Mouse (Mus musculus): ENCODE measurements around the gene Rbm33. TPM values are rescaled to one million over a fixed set of nuclear protein-coding genes. Genes with fewer than 3 reads are reported as not detected.

Gene Rbm33
- polyA plus RNA-seq, 1 experiment from 2014 or later, result 6.9 TPM

DNA sequence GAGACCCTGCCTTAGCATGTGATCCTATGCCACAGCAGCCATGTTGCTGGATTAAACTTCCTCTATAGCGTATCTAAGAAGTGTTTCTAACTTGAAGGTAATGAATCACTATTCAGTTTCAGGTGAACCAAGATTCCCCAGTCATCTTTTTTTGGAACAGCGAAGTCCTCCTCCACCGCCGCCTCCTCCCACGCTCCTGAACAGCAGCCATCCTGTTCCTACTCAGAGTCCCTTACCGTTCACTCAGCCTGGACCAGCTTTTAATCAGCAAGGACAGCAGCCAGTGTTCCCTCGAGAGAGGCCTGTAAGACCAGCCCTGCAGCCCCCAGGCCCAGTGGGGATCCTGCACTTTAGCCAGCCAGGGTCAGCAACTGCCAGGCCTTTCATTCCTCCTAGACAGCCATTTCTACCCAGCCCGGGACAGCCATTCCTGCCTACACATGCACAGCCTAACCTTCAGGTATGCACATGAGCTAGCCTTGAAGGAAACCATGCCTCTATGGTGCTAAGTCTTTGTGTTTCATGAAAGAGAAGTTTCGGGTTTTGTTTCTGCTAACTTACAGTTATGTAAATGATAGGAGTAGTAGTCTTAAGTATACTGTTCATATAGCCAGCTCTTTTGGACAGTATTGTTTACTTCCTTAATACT, 70.7 kb downstream of the Rbm33 start:
- H3K4me2 ChIP-seq (ENCODE audit: low read depth, low read length), result no peak overlapping the region
- no peaks in the 10 kb centered on the region for H3K27me3 ChIP-seq (ENCODE audit: control insufficient read depth, insufficient read depth, low read depth, low read length)
- H3K36me3 ChIP-seq (ENCODE audit: control insufficient read depth, insufficient read depth), result peaks cover 42% of the 10 kb centered on the region
- ATAC-seq (ENCODE audit: low read depth), result no peak
- H3K9ac ChIP-seq (ENCODE audit: low read depth, low read length), result no peak overlapping the region
- no peaks in the 10 kb centered on the region for H3K4me1 ChIP-seq (ENCODE audit: control insufficient read depth, low read depth, low read length)
- WGBS (ENCODE audit: insufficient replicate concordance), result 88% methylated on average over 9 of the region's 9 CpGs
- no peak overlapping the region for H3K27ac ChIP-seq (ENCODE audit: low read length)
- no peaks in the 10 kb centered on the region for H3K9me3 ChIP-seq (replicated peaks; ENCODE audit: control insufficient read depth, low read length)
- no peak overlapping the region for H3K4me3 ChIP-seq (ENCODE audit: low read depth, low read length)

DNA sequence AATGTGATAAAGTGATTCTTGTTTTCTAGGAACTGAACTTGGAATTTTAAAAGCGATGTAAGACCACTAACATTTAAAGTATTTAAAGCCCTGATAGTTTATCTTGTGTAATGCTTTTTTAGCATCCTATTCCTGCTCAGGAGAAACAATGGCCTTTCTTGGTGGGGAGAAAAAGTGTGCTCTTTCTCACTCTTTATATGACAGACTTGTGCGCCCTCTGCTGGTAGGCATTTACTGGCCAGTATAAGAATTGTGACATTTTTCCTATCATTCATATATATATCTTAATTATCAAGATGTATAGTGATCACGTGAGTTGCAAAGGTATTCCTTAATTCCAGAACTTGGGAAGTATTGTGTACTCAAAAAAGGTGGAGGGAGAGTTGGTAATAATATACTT, 71.3 kb downstream of the Rbm33 start:
- 45% methylated on average over 3 of the region's 3 CpGs for WGBS (ENCODE audit: insufficient replicate concordance)
- Histone ChIP-seq H3K4me2 (ENCODE audit: low read depth, low read length) (no peak overlapping the region), H3K27me3 (ENCODE audit: control insufficient read depth, insufficient read depth, low read depth, low read length) (no peaks in the 10 kb centered on the region)

GRCm38 (mm10) chr5:28390189-28390588, 73.3 kb downstream of the Rbm33 start:
- no peak for ATAC-seq (ENCODE audit: low read depth)
- H3K4me3 ChIP-seq (ENCODE audit: low read depth, low read length), result no peak overlapping the region
- WGBS (ENCODE audit: insufficient replicate concordance), result 88% methylated on average over 6 of the region's 6 CpGs
- H3K4me1 ChIP-seq (ENCODE audit: control insufficient read depth, low read depth, low read length), result no peaks in the 10 kb centered on the region
- no peak overlapping the region for H3K27ac ChIP-seq (ENCODE audit: low read length)
- no peak overlapping the region for H3K4me2 ChIP-seq (ENCODE audit: low read depth, low read length)
- H3K36me3 ChIP-seq (ENCODE audit: control insufficient read depth, insufficient read depth), result peaks cover 56% of the 10 kb centered on the region
- no peak overlapping the region for H3K9ac ChIP-seq (ENCODE audit: low read depth, low read length)
- no peaks in the 10 kb centered on the region for H3K27me3 ChIP-seq (ENCODE audit: control insufficient read depth, insufficient read depth, low read depth, low read length)
- H3K9me3 ChIP-seq (replicated peaks; ENCODE audit: control insufficient read depth, low read length), result no peaks in the 10 kb centered on the region

More for the DNA sequence above, 71.3 kb downstream of the Rbm33 start:
- no peaks in the 10 kb centered on the region for H3K4me1 ChIP-seq (ENCODE audit: control insufficient read depth, low read depth, low read length)
- H3K36me3 ChIP-seq (ENCODE audit: control insufficient read depth, insufficient read depth), result peaks cover 44% of the 10 kb centered on the region
- H3K27ac ChIP-seq (ENCODE audit: low read length), result no peak overlapping the region
- H3K9ac ChIP-seq (ENCODE audit: low read depth, low read length), result no peak overlapping the region
- ATAC-seq (ENCODE audit: low read depth), result no peak
- no peak overlapping the region for H3K4me3 ChIP-seq (ENCODE audit: low read depth, low read length)
- no peaks in the 10 kb centered on the region for H3K9me3 ChIP-seq (replicated peaks; ENCODE audit: control insufficient read depth, low read length)

DNA sequence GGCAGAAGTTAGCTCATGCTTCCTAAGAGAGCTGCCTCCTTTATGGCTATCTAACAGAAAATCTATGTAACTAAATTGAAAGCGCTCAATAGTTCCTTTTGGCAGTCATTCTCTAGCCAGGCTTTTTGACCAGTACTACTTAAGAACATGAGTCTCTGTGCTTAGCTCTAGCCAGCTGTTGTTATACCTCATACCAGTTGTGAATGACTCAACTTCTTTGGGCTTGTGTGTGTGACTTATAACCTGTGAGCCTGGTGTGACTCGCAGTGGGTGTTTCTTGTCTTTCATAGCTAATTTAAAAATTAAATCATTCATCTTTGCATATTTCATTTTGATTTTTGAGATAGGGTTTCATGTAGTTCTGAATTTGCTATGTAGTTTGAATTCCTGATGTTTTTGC, 80.4 kb downstream of the Rbm33 start:
- no peak overlapping the region for H3K27ac ChIP-seq (ENCODE audit: low read length)
- no peak overlapping the region for H3K4me2 ChIP-seq (ENCODE audit: low read depth, low read length)
- no peak overlapping the region for H3K4me3 ChIP-seq (ENCODE audit: low read depth, low read length)
- no peaks in the 10 kb centered on the region for H3K27me3 ChIP-seq (ENCODE audit: control insufficient read depth, insufficient read depth, low read depth, low read length)
- no peaks in the 10 kb centered on the region for H3K4me1 ChIP-seq (ENCODE audit: control insufficient read depth, low read depth, low read length)
- WGBS (ENCODE audit: insufficient replicate concordance), result 93% methylated on average over 2 of the region's 2 CpGs
- peaks cover 20% of the 10 kb centered on the region for H3K36me3 ChIP-seq (ENCODE audit: control insufficient read depth, insufficient read depth)
- no peak for ATAC-seq (ENCODE audit: low read depth)
- no peaks in the 10 kb centered on the region for H3K9me3 ChIP-seq (replicated peaks; ENCODE audit: control insufficient read depth, low read length)
- H3K9ac ChIP-seq (ENCODE audit: low read depth, low read length), result no peak overlapping the region

DNA sequence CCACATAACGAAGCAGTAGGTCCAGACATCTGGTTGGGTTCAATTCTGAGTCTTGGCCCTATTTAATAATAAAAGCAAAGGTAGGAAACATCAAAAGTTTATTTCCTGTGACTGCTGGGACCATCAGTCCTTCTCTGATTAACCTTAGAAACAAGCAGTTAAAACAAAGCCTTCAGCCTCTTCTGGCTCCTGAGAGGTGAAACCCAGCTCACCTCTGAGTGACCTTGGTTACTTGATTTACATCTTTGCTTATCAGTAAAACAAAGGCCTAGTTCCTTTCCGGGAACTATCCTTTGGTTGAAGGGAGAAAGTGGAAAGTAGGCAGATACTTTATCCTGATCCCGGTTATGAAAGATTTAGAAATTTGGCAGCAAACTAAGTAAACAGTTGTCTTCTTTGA, 81.8 kb downstream of the Rbm33 start:
- H3K4me1 ChIP-seq (ENCODE audit: control insufficient read depth, low read depth, low read length), result no peaks in the 10 kb centered on the region
- H3K9ac ChIP-seq (ENCODE audit: low read depth, low read length), result no peak overlapping the region
- WGBS (ENCODE audit: insufficient replicate concordance), result 73% methylated on average over 3 of the region's 3 CpGs
- H3K27me3 ChIP-seq (ENCODE audit: control insufficient read depth, insufficient read depth, low read depth, low read length), result no peaks in the 10 kb centered on the region
- peaks cover 17% of the 10 kb centered on the region for H3K36me3 ChIP-seq (ENCODE audit: control insufficient read depth, insufficient read depth)
- no peaks in the 10 kb centered on the region for H3K9me3 ChIP-seq (replicated peaks; ENCODE audit: control insufficient read depth, low read length)
- H3K4me3 ChIP-seq (ENCODE audit: low read depth, low read length), result no peak overlapping the region
- H3K27ac ChIP-seq (ENCODE audit: low read length), result no peak overlapping the region
- no peak overlapping the region for H3K4me2 ChIP-seq (ENCODE audit: low read depth, low read length)
- no peak for ATAC-seq (ENCODE audit: low read depth)

- H3K36me3 ChIP-seq (ENCODE audit: control insufficient read depth, insufficient read depth), result peaks cover 9% of the 10 kb centered on the region
- no peak overlapping the region for H3K9ac ChIP-seq (ENCODE audit: low read depth, low read length)
- 68% methylated on average over 2 of the region's 2 CpGs for WGBS (ENCODE audit: insufficient replicate concordance)
- no peak overlapping the region for H3K4me3 ChIP-seq (ENCODE audit: low read depth, low read length)
- no peaks in the 10 kb centered on the region for H3K9me3 ChIP-seq (replicated peaks; ENCODE audit: control insufficient read depth, low read length)
- H3K27me3 ChIP-seq (ENCODE audit: control insufficient read depth, insufficient read depth, low read depth, low read length), result no peaks in the 10 kb centered on the region
- no peak overlapping the region for H3K4me2 ChIP-seq (ENCODE audit: low read depth, low read length)
- no peak overlapping the region for H3K27ac ChIP-seq (ENCODE audit: low read length)
- H3K4me1 ChIP-seq (ENCODE audit: control insufficient read depth, low read depth, low read length), result no peaks in the 10 kb centered on the region
- ATAC-seq (ENCODE audit: low read depth), result no peak
These were observed 82.7 kb downstream of the Rbm33 start for GRCm38 (mm10) chr5:28399451-28400115.

DNA sequence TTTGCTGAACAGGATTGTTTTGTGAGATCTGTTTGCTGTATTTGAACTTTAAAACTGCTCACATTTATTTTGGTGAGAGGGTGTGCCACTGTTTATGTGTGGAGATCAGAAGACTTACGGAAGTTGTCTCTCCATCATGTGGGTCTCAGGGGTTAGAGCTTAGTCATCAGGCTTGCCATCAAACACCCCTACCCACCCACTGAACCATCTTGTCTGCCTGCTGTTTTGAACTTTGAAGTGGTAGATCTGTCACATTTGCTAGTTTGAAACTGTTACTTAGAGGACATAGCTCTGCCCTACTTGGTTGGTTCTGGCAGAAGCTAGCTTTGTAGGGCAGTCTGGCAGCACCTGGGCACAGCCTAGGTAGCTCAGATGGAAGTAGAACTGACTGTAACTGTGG, 85.8 kb downstream of the Rbm33 start:
- Histone ChIP-seq H3K4me3 (ENCODE audit: low read depth, low read length) (no peak overlapping the region), H3K27ac (ENCODE audit: low read length) (no peak overlapping the region), H3K9ac (ENCODE audit: low read depth, low read length) (no peak overlapping the region), H3K4me1 (ENCODE audit: control insufficient read depth, low read depth, low read length) (no peaks in the 10 kb centered on the region), H3K27me3 (ENCODE audit: control insufficient read depth, insufficient read depth, low read depth, low read length) (no peaks in the 10 kb centered on the region), H3K9me3 (replicated peaks; ENCODE audit: control insufficient read depth, low read length) (no peaks in the 10 kb centered on the region), H3K4me2 (ENCODE audit: low read depth, low read length) (no peak overlapping the region), H3K36me3 (ENCODE audit: control insufficient read depth, insufficient read depth) (no peaks in the 10 kb centered on the region; the same call in none of the 2 replicates)
- no peak for ATAC-seq (ENCODE audit: low read depth)
- WGBS (ENCODE audit: insufficient replicate concordance), result 79% methylated on average over 1 of the region's 1 CpGs

DNA sequence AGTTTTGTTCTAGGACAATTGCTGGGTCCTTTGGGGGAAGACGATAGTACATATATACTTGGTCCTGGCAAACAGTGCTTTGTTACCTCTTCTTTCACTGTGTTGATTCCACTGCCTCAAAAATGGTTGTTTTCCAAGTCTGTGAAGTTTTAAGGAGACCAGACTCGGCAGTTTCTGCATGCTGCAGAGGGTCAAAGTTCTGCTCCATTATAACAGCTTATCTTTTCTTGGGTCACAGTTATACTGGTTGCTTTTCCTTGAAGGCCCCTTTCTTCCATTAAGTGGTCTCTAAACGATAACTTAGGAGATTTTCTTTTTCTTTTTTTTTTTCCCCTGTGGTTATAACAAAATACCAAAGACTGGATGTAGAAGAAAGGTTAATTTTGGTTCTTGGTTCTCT, 89.7 kb downstream of the Rbm33 start:
- H3K27me3 ChIP-seq (ENCODE audit: control insufficient read depth, insufficient read depth, low read depth, low read length), result no peaks in the 10 kb centered on the region
- peaks cover 25% of the 10 kb centered on the region for H3K36me3 ChIP-seq (ENCODE audit: control insufficient read depth, insufficient read depth)
- no peak overlapping the region for H3K9ac ChIP-seq (ENCODE audit: low read depth, low read length)
- H3K27ac ChIP-seq (ENCODE audit: low read length), result no peak overlapping the region
- no peaks in the 10 kb centered on the region for H3K4me1 ChIP-seq (ENCODE audit: control insufficient read depth, low read depth, low read length)
- no peak for ATAC-seq (ENCODE audit: low read depth)
- no peaks in the 10 kb centered on the region for H3K9me3 ChIP-seq (replicated peaks; ENCODE audit: control insufficient read depth, low read length)
- WGBS (ENCODE audit: insufficient replicate concordance), result 78% methylated on average over 3 of the region's 3 CpGs
- no peak overlapping the region for H3K4me3 ChIP-seq (ENCODE audit: low read depth, low read length)
- H3K4me2 ChIP-seq (ENCODE audit: low read depth, low read length), result no peak overlapping the region

- H3K4me2 ChIP-seq (ENCODE audit: low read depth, low read length), result no peak overlapping the region
- H3K4me3 ChIP-seq (ENCODE audit: low read depth, low read length), result no peak overlapping the region
- no peak overlapping the region for H3K9ac ChIP-seq (ENCODE audit: low read depth, low read length)
- 78% methylated on average over 2 of the region's 2 CpGs for WGBS (ENCODE audit: insufficient replicate concordance)
- H3K4me1 ChIP-seq (ENCODE audit: control insufficient read depth, low read depth, low read length), result no peaks in the 10 kb centered on the region
- H3K36me3 ChIP-seq (ENCODE audit: control insufficient read depth, insufficient read depth), result peaks cover 50% of the 10 kb centered on the region
- no peaks in the 10 kb centered on the region for H3K27me3 ChIP-seq (ENCODE audit: control insufficient read depth, insufficient read depth, low read depth, low read length)
- H3K27ac ChIP-seq (ENCODE audit: low read length), result no peak overlapping the region
- no peak for ATAC-seq (ENCODE audit: low read depth)
- no peaks in the 10 kb centered on the region for H3K9me3 ChIP-seq (replicated peaks; ENCODE audit: control insufficient read depth, low read length)
These were observed 95.2 kb downstream of the Rbm33 start for GRCm38 (mm10) chr5:28412006-28412685.

Data from liver, embryonic 16.5 days (tissue).